Mouse (Mus musculus) small intestine, adult 2 months (tissue): Measurements from ENCODE around the gene Atxn2. TPM values are rescaled to one million over a fixed set of nuclear protein-coding genes. Genes with fewer than 3 reads are reported as not detected.
"Not testable (repeated sequence)": the region's sequence is repeated elsewhere in the genome, so short reads cannot be mapped to it uniquely, and the experiment has no call there.

Experiments used
- H3K27ac ChIP-seq: fragments of 200-500 bp; 2 replicates; pipeline ENCODE4 v1.5.1; 2012; ENCODE audit warnings: low read depth, low read length, control low read depth, inconsistent platforms; ENCODE audit not compliant: insufficient read depth
- H3K27me3 ChIP-seq: fragments of 200-500 bp; 2 replicates; pipeline ENCODE4 v1.6.1; 2012; ENCODE audit warnings: mild to moderate bottlenecking, moderate library complexity, low read length, inconsistent platforms; ENCODE audit not compliant: control insufficient read depth, insufficient read depth
- H3K36me3 ChIP-seq: fragments of 200-500 bp; 2 replicates; pipeline ENCODE4 v1.6.1; 2012; ENCODE audit warnings: mild to moderate bottlenecking, low read length, control low read depth, inconsistent platforms; ENCODE audit not compliant: control insufficient read depth, insufficient read depth
- H3K4me1 ChIP-seq: fragments of 200-500 bp; 2 replicates; pipeline ENCODE4 v1.6.1; 2012; ENCODE audit warnings: low read length, inconsistent platforms, mixed read lengths; ENCODE audit not compliant: control insufficient read depth, insufficient read depth, insufficient read length
- H3K4me3 ChIP-seq: fragments of 200-500 bp; 2 replicates; pipeline ENCODE4 v1.5.1; 2012; ENCODE audit warnings: low read depth, mild to moderate bottlenecking, control low read depth, inconsistent platforms, low read length, moderate library complexity
- CTCF ChIP-seq: fragments of 200-500 bp; IDR thresholded peaks from 2 replicates; pipeline ENCODE4 v1.5.1; 2012; ENCODE audit warnings: low read depth, mild to moderate bottlenecking, control low read depth, inconsistent platforms, low read length, moderate library complexity, mixed read lengths; ENCODE audit not compliant: insufficient replicate concordance, insufficient read length; ENCODE audit errors: extremely low read depth
- POLR2A ChIP-seq: fragments of 200-500 bp; IDR thresholded peaks from 2 replicates; pipeline ENCODE4 v1.6.1; 2012; ENCODE audit warnings: low read depth, mild to moderate bottlenecking, control low read depth, inconsistent platforms, low read length, moderate library complexity
- WGBS: fragments of 180-500 bp; shearing (Covaris S2); methylation state at CpG from one replicate; pipeline ENCODE4 v1.1.7; 2018; 5-methylcytosine and 5-hydroxymethylcytosine counted together
- polyA plus RNA-seq: library from polyadenylated mRNA; depleted of rRNA; stranded (reverse); fragments of >200 nt; gene quantifications from 2 replicates; pipeline ENCODE4 v1.2.3, GENCODE M21; 2012

Gene Atxn2
- polyA plus RNA-seq, 1 experiment = 108 TPM

- Histone ChIP-seq H3K4me1 (peaks cover 22% of the 10 kb centered on the region), H3K4me3 (no peak overlapping the region), H3K36me3 (no peaks in the 10 kb centered on the region; the same call in 1 of the 2 replicates), H3K27ac (peak overlapping the region; percentile 68), H3K27me3 (no peaks in the 10 kb centered on the region)
- TF ChIP-seq POLR2A (no peak), CTCF (no peak)
- 42% methylated on average over 2 of the region's 2 CpGs for WGBS
Measured at GRCm38 (mm10) chr5:121742915-121743314, 31.8 kb downstream of the Atxn2 start.

GRCm38 (mm10) chr5:121747884-121748594, 36.9 kb downstream of the Atxn2 start:
- not testable (repeated sequence) for H3K27me3 ChIP-seq, H3K4me1 ChIP-seq, H3K4me3 ChIP-seq, H3K27ac ChIP-seq
- 88% methylated on average over 4 of the region's 4 CpGs for whole genome bisulfite sequencing
- H3K36me3 ChIP-seq = peaks cover 14% of the 10 kb centered on the region

GRCm38 (mm10) chr5:121749633-121750032, 38.5 kb downstream of the Atxn2 start:
- TF ChIP-seq CTCF (no peak), POLR2A (no peak)
- Histone ChIP-seq H3K4me3 (no peak overlapping the region), H3K4me1 (no peaks in the 10 kb centered on the region), H3K36me3 (peaks cover 14% of the 10 kb centered on the region), H3K27ac (no peak overlapping the region), H3K27me3 (no peaks in the 10 kb centered on the region)
- 95% methylated on average over 2 of the region's 2 CpGs for WGBS

- Histone ChIP-seq H3K4me3 (no peak overlapping the region), H3K27me3 (no peaks in the 10 kb centered on the region), H3K27ac (no peak overlapping the region), H3K36me3 (peaks cover 7% of the 10 kb centered on the region), H3K4me1 (no peaks in the 10 kb centered on the region)
- 80% methylated on average over 2 of the region's 2 CpGs for WGBS
- TF ChIP-seq POLR2A (no peak), CTCF (no peak)
Measured at GRCm38 (mm10) chr5:121757900-121758299, 46.8 kb downstream of the Atxn2 start.

- Histone ChIP-seq H3K27me3 (no peaks in the 10 kb centered on the region), H3K4me3 (no peak overlapping the region), H3K27ac (no peak overlapping the region), H3K4me1 (no peaks in the 10 kb centered on the region), H3K36me3 (peaks cover 7% of the 10 kb centered on the region)
- TF ChIP-seq POLR2A (no peak), CTCF (no peak)
- 90% methylated on average over 4 of the region's 4 CpGs for WGBS
Measured at GRCm38 (mm10) chr5:121758341-121758740, 47.2 kb downstream of the Atxn2 start.

- TF ChIP-seq CTCF = no peak
- no peak for TF ChIP-seq POLR2A
- Histone ChIP-seq H3K27me3 (no peaks in the 10 kb centered on the region), H3K27ac (no peak overlapping the region), H3K4me3 (no peak overlapping the region), H3K36me3 (peaks cover 11% of the 10 kb centered on the region), H3K4me1 (no peaks in the 10 kb centered on the region)
- 85% methylated on average over 4 of the region's 4 CpGs for WGBS
Measured at GRCm38 (mm10) chr5:121759921-121760320, 48.8 kb downstream of the Atxn2 start.

- no peaks in the 10 kb centered on the region for H3K4me1 ChIP-seq
- no peak overlapping the region for H3K4me3 ChIP-seq
- peaks cover 15% of the 10 kb centered on the region for H3K36me3 ChIP-seq
- H3K27me3 ChIP-seq = no peaks in the 10 kb centered on the region
- WGBS = 80% methylated on average over 7 of the region's 7 CpGs
- no peak overlapping the region for H3K27ac ChIP-seq
- TF ChIP-seq CTCF (no peak), POLR2A (no peak)
Measured at GRCm38 (mm10) chr5:121761459-121761858, 50.3 kb downstream of the Atxn2 start.
